Mouse (Mus musculus) bone marrow, adult 2 months (tissue): Measurements from ENCODE around the gene Zfp513.

Experiments used
- CTCF ChIP-seq: fragments of 200-500 bp; IDR thresholded peaks from 2 replicates; pipeline ENCODE4 v1.5.1; 2011; ENCODE audit warnings: low read length, control low read depth; ENCODE audit not compliant: control insufficient read depth, insufficient read depth
- POLR2A ChIP-seq: fragments of 200-500 bp; IDR thresholded peaks from 2 replicates; pipeline ENCODE4 v1.6.1; 2011; ENCODE audit warnings: low read depth, mild to moderate bottlenecking, control low read depth, low read length, borderline replicate concordance; ENCODE audit not compliant: control insufficient read depth

- no peak for TF ChIP-seq CTCF
- no peak for TF ChIP-seq POLR2A
Measured at GRCm38 (mm10) chr5:31164878-31165277, 37.2 kb downstream of the Zfp513 start.
